Mouse (Mus musculus) CH12.LX (cell line): Measurements from ENCODE around the gene Tmem243. TPM values are rescaled to one million over a fixed set of nuclear protein-coding genes. Genes with fewer than 3 reads are reported as not detected.

ENCODE experiments used
- DNase-seq: peaks from one replicate; pipeline ENCODE4 v3.0.0-alpha.2; 2013; ENCODE audit errors: extremely low read depth
- H3K27ac ChIP-seq: 2 replicates; pipeline ENCODE4 v1.5.1; 2012; ENCODE audit warnings: low read depth, mild to moderate bottlenecking, control low read depth, moderate library complexity; ENCODE audit not compliant: insufficient read depth
- H3K27me3 ChIP-seq: replicated peaks from 2 replicates; pipeline ENCODE3; 2012; ENCODE audit warnings: inconsistent platforms
- H3K36me3 ChIP-seq, 2 experiments: replicated peaks in 1 of 2; 2 replicates each; pipeline versions ENCODE3 to v1.6.1; 2012; ENCODE audit warnings: inconsistent platforms in 1 of 2, low read length in 1 of 2, mild to moderate bottlenecking in 1 of 2, mixed read lengths in 1 of 2, moderate library complexity in 1 of 2; ENCODE audit not compliant: control insufficient read depth in 1 of 2, insufficient read depth in 1 of 2
- H3K4me1 ChIP-seq, 2 experiments: 2 replicates each; pipeline ENCODE4 v1.6.1; 2012; ENCODE audit warnings: inconsistent platforms in 1 of 2, moderate library complexity in 1 of 2; ENCODE audit not compliant: insufficient read depth in 2 of 2, control insufficient read depth in 1 of 2
- H3K4me2 ChIP-seq: 2 replicates; pipeline ENCODE4 v1.6.1; 2012; ENCODE audit warnings: low read depth, mild to moderate bottlenecking, control low read depth; ENCODE audit not compliant: poor library complexity, insufficient read depth, severe bottlenecking
- H3K4me3 ChIP-seq, 3 experiments: fragments of 150-350 bp in 1 of 3; sonication (generic) in 1 of 3; replicated peaks in 1 of 3; 2 replicates each; pipeline versions ENCODE3 to v1.5.1; 2011 to 2012; ENCODE audit warnings: low read depth in 2 of 3, low read length in 2 of 3, mild to moderate bottlenecking in 2 of 3, moderate library complexity in 2 of 3, control low read depth in 1 of 3, improper control_type of control experiment in 1 of 3, inconsistent platforms in 1 of 3, mixed read lengths in 1 of 3; ENCODE audit not compliant: poor library complexity in 1 of 3
- H3K79me2 ChIP-seq: replicated peaks from 2 replicates; pipeline ENCODE4 v1.6.1; 2012; ENCODE audit warnings: mild to moderate bottlenecking, moderate library complexity; ENCODE audit not compliant: control insufficient read depth, poor library complexity, insufficient read depth, severe bottlenecking; ENCODE audit errors: extremely low read depth
- H3K9ac ChIP-seq: 2 replicates; pipeline ENCODE4 v1.6.1; 2012; ENCODE audit warnings: low read depth, mild to moderate bottlenecking, control low read depth, moderate library complexity; ENCODE audit not compliant: insufficient read depth
- H3K9me3 ChIP-seq: replicated peaks from 2 replicates; pipeline ENCODE3; 2012; ENCODE audit warnings: low read length, inconsistent platforms, mixed read lengths
- CHD2 ChIP-seq: IDR thresholded peaks from 2 replicates; pipeline ENCODE4 v1.6.1; 2011; ENCODE audit warnings: low read length, improper control_type of control experiment
- E2F4 ChIP-seq: IDR thresholded peaks from 2 replicates; pipeline ENCODE4 v1.6.1; 2011; ENCODE audit warnings: low read depth, low read length, improper control_type of control experiment; ENCODE audit not compliant: insufficient replicate concordance
- ETS1 ChIP-seq: conservative IDR thresholded peaks from 2 replicates; pipeline ENCODE4 v1.6.1; 2012; ENCODE audit warnings: low read depth, mild to moderate bottlenecking, inconsistent platforms, low read length, improper control_type of control experiment, moderate library complexity
- GABPA ChIP-seq: IDR thresholded peaks from 2 replicates; pipeline ENCODE4 v1.6.1; 2012; ENCODE audit warnings: low read depth, low read length, improper control_type of control experiment, inconsistent platforms; ENCODE audit not compliant: insufficient replicate concordance
- IRF4 ChIP-seq: IDR thresholded peaks from 2 replicates; pipeline ENCODE4 v1.6.1; 2014; ENCODE audit warnings: low read depth, mild to moderate bottlenecking, inconsistent platforms, low read length, improper control_type of control experiment
- MAFK ChIP-seq: IDR thresholded peaks from 2 replicates; pipeline ENCODE4 v1.6.1; 2011; ENCODE audit warnings: low read length, improper control_type of control experiment; ENCODE audit not compliant: insufficient replicate concordance
- MAZ ChIP-seq: IDR thresholded peaks from 2 replicates; pipeline ENCODE4 v1.6.1; 2012; ENCODE audit warnings: low read depth, mild to moderate bottlenecking, inconsistent platforms, low read length, improper control_type of control experiment, moderate library complexity
- MXI1 ChIP-seq: IDR thresholded peaks from 2 replicates; pipeline ENCODE4 v1.6.1; 2011; ENCODE audit warnings: mild to moderate bottlenecking, low read depth, low read length, improper control_type of control experiment
- NRF1 ChIP-seq: IDR thresholded peaks from 2 replicates; pipeline ENCODE4 v1.6.1; 2014; ENCODE audit warnings: low read depth, mild to moderate bottlenecking, inconsistent platforms, low read length, improper control_type of control experiment, moderate library complexity
- RCOR1 ChIP-seq: conservative IDR thresholded peaks from 2 replicates; pipeline ENCODE4 v1.6.1; 2012; ENCODE audit warnings: low read depth, mild to moderate bottlenecking, inconsistent platforms, low read length, improper control_type of control experiment
- ZKSCAN1 ChIP-seq: IDR thresholded peaks from 2 replicates; pipeline ENCODE4 v1.6.1; 2012; ENCODE audit warnings: low read depth, inconsistent platforms, low read length, improper control_type of control experiment, borderline replicate concordance
- ZMIZ1 ChIP-seq: IDR thresholded peaks from 2 replicates; pipeline ENCODE4 v1.6.1; 2012; ENCODE audit warnings: low read depth, mild to moderate bottlenecking, inconsistent platforms, low read length, improper control_type of control experiment
- dilution Hi-C: fragments of 300-500 bp; cut with MboI; formaldehyde crosslinking; loops from 2 replicates; pipeline ENCODE4 v1.14.3; 2020; ENCODE audit warnings: low sequenced_read_pairs; ENCODE audit not compliant: extremely low pct_unique_long_range_greater_than_20kb, extremely low pct_ligation_motif_present
- in situ Hi-C: fragments of 300-500 bp; cut with MboI; formaldehyde crosslinking; loops from 3 replicates; pipeline ENCODE4 v1.14.3; 2019; ENCODE audit warnings: low sequenced_read_pairs, low pct_ligation_motif_present, low pct_unique_long_range_greater_than_20kb, mixed read lengths
- polyA plus RNA-seq: library from polyadenylated mRNA; unstranded; fragments of >175 nt; gene quantifications from 2 replicates; pipeline ENCODE4 v1.2.1, GENCODE M21; 2012; ENCODE audit warnings: low read depth; ENCODE audit not compliant: insufficient read length
- total RNA-seq, 2 experiments: library from RNA; depleted of rRNA; stranded (reverse); fragments of 300-350 nt in 1 of 2; fragments of >200 nt in 1 of 2; gene quantifications; 2 replicates each; pipeline ENCODE4 v1.2.3; 2012 to 2014

Gene Tmem243
- total and polyA plus RNA-seq, 3 experiments = 74.7 to 107 (median 87.0) TPM

GRCm38 (mm10) chr5:9060228-9060627, 40.2 kb upstream of the Tmem243 start:
- Histone ChIP-seq H3K9me3 (no peaks in the 10 kb centered on the region), H3K4me3 (no peak overlapping the region), H3K4me1 (peaks cover 0 to 21% of the 10 kb centered on the region in 2 experiments; a peak in 3 of 4 replicates), H3K79me2 (no peaks in the 10 kb centered on the region), H3K27me3 (no peaks in the 10 kb centered on the region), H3K4me2 (no peak overlapping the region), H3K27ac (no peak overlapping the region), H3K36me3 (no peaks in the 10 kb centered on the region), H3K9ac (no peak overlapping the region)
- no peak for TF ChIP-seq E2F4
- no peak for TF ChIP-seq MXI1
- no peak for TF ChIP-seq CHD2
- TF ChIP-seq NRF1 = no peak
- TF ChIP-seq GABPA = no peak
- no peak for TF ChIP-seq ZKSCAN1
- no peak for TF ChIP-seq IRF4
- TF ChIP-seq ETS1 = no peak
- no peak for TF ChIP-seq MAZ
- in situ Hi-C loops = loop anchor here (10.0 kb wide), 1 partner anchor 55 kb away; no protein-coding TSS in a partner anchor
- DNase-seq = no peak
- dilution Hi-C loops = no loop called here

DNA sequence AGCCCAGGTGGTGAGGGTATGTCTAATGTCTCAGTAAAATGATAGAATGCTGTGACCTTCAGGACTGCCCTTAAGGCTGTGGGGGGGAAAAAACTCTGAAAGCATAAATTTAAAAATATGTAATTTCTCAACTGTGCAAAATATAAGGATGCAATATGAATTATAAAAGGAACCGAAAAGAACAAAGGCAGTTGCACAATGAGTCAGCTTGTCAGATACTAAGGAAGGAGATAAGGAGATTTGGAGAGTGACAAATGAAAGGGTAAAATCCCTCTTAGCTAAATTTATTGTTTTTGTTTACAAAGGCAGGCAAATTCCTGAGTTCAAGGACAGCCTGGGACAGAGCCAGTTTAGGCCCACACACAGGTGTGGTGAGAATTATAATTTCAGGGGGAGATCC, 36.3 kb upstream of the Tmem243 start:
- H3K9me3 ChIP-seq = no peaks in the 10 kb centered on the region
- dilution Hi-C loops = no loop called here

DNA sequence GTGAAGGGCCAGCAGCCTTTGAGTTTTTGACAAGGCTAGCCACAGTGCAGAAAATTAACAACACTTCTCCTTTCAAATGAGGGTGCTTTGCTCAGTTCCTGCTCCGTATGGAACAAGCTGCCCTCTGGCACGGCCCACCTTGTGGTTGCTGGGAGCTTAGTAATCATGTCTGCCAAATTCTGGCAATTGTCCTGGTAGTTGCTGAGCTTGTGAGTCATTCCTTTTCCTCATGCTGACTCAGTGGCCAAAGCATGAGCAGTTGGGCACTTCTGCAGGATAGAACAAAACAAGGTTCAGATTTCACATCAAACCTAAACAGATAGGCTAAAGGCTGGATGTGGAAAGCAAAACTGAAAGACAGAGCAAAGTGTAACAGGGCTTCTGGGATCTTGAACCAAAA, 31.6 kb upstream of the Tmem243 start:
- Histone ChIP-seq H3K27ac (no peak overlapping the region), H3K4me2 (no peak overlapping the region), H3K36me3 (no peaks in the 10 kb centered on the region), H3K9me3 (no peaks in the 10 kb centered on the region), H3K79me2 (no peaks in the 10 kb centered on the region), H3K27me3 (no peaks in the 10 kb centered on the region), H3K9ac (no peak overlapping the region), H3K4me1 (peaks cover 6 to 20% of the 10 kb centered on the region in 2 experiments), H3K4me3 (no peak overlapping the region)
- dilution Hi-C loops (no loop called here), in situ Hi-C loops (loop anchor here (10.0 kb wide), 1 partner anchor 46 kb away; no protein-coding TSS in a partner anchor)
- TF ChIP-seq MAFK (0 out of 2 replicates have a peak, but pooled peaks have one; percentile 12), ZMIZ1 (no peak), IRF4 (peak; percentile 12; the same call in 1 of the 2 replicates)
- no peak for DNase-seq

More for the DNA sequence above, 36.3 kb upstream of the Tmem243 start:
- H3K79me2 ChIP-seq = no peaks in the 10 kb centered on the region
- peak; percentile 38; the same call in 1 of the 2 replicates for TF ChIP-seq IRF4
- no peak for TF ChIP-seq RCOR1
- TF ChIP-seq, all 38 proteins: peak for 1
- H3K27ac ChIP-seq = no peak overlapping the region
- H3K4me3 ChIP-seq = no peak overlapping the region
- H3K4me1 ChIP-seq = peaks cover 0 to 17% of the 10 kb centered on the region in 2 experiments; a peak in 2 of 4 replicates
- H3K9ac ChIP-seq = no peak overlapping the region
- no peak for DNase-seq
- in situ Hi-C loops = loop anchor here (10.0 kb wide), 1 partner anchor 51 kb away; no protein-coding TSS in a partner anchor
- H3K27me3 ChIP-seq = no peaks in the 10 kb centered on the region
- H3K4me2 ChIP-seq = no peak overlapping the region
- H3K36me3 ChIP-seq = no peaks in the 10 kb centered on the region
